Mouse (Mus musculus): ENCODE results near the gene Rdm1. TPM values are rescaled to one million over a fixed set of nuclear protein-coding genes. Genes with fewer than 3 reads are reported as not detected.

The Rdm1 gene
- polyA plus RNA-seq, 1 experiment from 2014 or later: 38.5 TPM

GRCm38 (mm10) chr11:101661191-101661590, 34.2 kb downstream of the Rdm1 start:
- H3K27me3 ChIP-seq (replicated peaks; ENCODE audit: control insufficient read depth, insufficient read depth, low read length): no peaks in the 10 kb centered on the region
- no peaks in the 10 kb centered on the region for H3K4me1 ChIP-seq (ENCODE audit: control insufficient read depth, insufficient read depth, low read length)
- no peak for DNase-seq (ENCODE audit: low spot score)
- no peak overlapping the region for H3K27ac ChIP-seq (ENCODE audit: low read depth, low read length)
- H3K36me3 ChIP-seq (ENCODE audit: control insufficient read depth, insufficient read depth, low read length): no peaks in the 10 kb centered on the region
- no peak for ATAC-seq
- H3K9ac ChIP-seq (ENCODE audit: low read length): no peak overlapping the region
- no peaks in the 10 kb centered on the region for H3K9me3 ChIP-seq (replicated peaks; ENCODE audit: control insufficient read depth, low read length)
- no peak overlapping the region for H3K4me3 ChIP-seq (ENCODE audit: low read depth, low read length)
- H3K4me2 ChIP-seq (ENCODE audit: low read length): no peak overlapping the region
- WGBS: 82% methylated on average over 7 of the region's 7 CpGs

- no peaks in the 10 kb centered on the region; the same call in 1 of the 2 replicates for H3K4me1 ChIP-seq (ENCODE audit: control insufficient read depth, insufficient read depth, low read length)
- DNase-seq (ENCODE audit: low spot score): no peak
- no peaks in the 10 kb centered on the region for H3K9me3 ChIP-seq (replicated peaks; ENCODE audit: control insufficient read depth, low read length)
- H3K27me3 ChIP-seq (replicated peaks; ENCODE audit: control insufficient read depth, insufficient read depth, low read length): no peaks in the 10 kb centered on the region
- no peak for ATAC-seq
- H3K9ac ChIP-seq (ENCODE audit: low read length): no peak overlapping the region
- H3K36me3 ChIP-seq (ENCODE audit: control insufficient read depth, insufficient read depth, low read length): no peaks in the 10 kb centered on the region
- 70% methylated on average over 5 of the region's 5 CpGs for WGBS
- H3K4me3 ChIP-seq (ENCODE audit: low read depth, low read length): no peak overlapping the region
- no peak overlapping the region for H3K4me2 ChIP-seq (ENCODE audit: low read length)
- no peak overlapping the region for H3K27ac ChIP-seq (ENCODE audit: low read depth, low read length)
Observed at GRCm38 (mm10) chr11:101661786-101662185, 34.8 kb downstream of the Rdm1 start.

- no peaks in the 10 kb centered on the region for H3K9me3 ChIP-seq (replicated peaks; ENCODE audit: control insufficient read depth, low read length)
- H3K9ac ChIP-seq (ENCODE audit: low read length): no peak overlapping the region
- H3K4me2 ChIP-seq (ENCODE audit: low read length): no peak overlapping the region
- WGBS: 81% methylated on average over 11 of the region's 11 CpGs
- no peak overlapping the region for H3K27ac ChIP-seq (ENCODE audit: low read depth, low read length)
- no peaks in the 10 kb centered on the region for H3K27me3 ChIP-seq (replicated peaks; ENCODE audit: control insufficient read depth, insufficient read depth, low read length)
- ATAC-seq (no peak), DNase-seq (ENCODE audit: low spot score) (no peak)
- no peaks in the 10 kb centered on the region for H3K36me3 ChIP-seq (ENCODE audit: control insufficient read depth, insufficient read depth, low read length)
- H3K4me1 ChIP-seq (ENCODE audit: control insufficient read depth, insufficient read depth, low read length): peaks cover 3% of the 10 kb centered on the region; the same call in 1 of the 2 replicates
- H3K4me3 ChIP-seq (ENCODE audit: low read depth, low read length): no peak overlapping the region
Observed at GRCm38 (mm10) chr11:101663229-101664027, 36.4 kb downstream of the Rdm1 start.

- Histone ChIP-seq H3K4me3 (ENCODE audit: low read depth, low read length) (peak within 1 kb of the TSS; percentile 62), H3K9me3 (replicated peaks; ENCODE audit: control insufficient read depth, low read length) (no peaks in the 10 kb centered on the region), H3K4me1 (ENCODE audit: control insufficient read depth, insufficient read depth, low read length) (peaks cover 3% of the 10 kb centered on the region; the same call in 1 of the 2 replicates), H3K36me3 (ENCODE audit: control insufficient read depth, insufficient read depth, low read length) (no peaks in the 10 kb centered on the region), H3K9ac (ENCODE audit: low read length) (peak within 1 kb of the TSS; percentile 75), H3K27me3 (replicated peaks; ENCODE audit: control insufficient read depth, insufficient read depth, low read length) (no peaks in the 10 kb centered on the region), H3K4me2 (ENCODE audit: low read length) (peak within 1 kb of the TSS; percentile 83), H3K27ac (ENCODE audit: low read depth, low read length) (peak within 1 kb of the TSS; percentile 75)
- ATAC-seq (peak; percentile 98), DNase-seq (ENCODE audit: low spot score) (peak; percentile 98)
- 6% methylated on average over 34 of the region's 34 CpGs for WGBS
Observed at GRCm38 (mm10) chr11:101664825-101665635, 38.0 kb downstream of the Rdm1 start, which contains the start of gene Arl4d. Arl4d (plus strand) TSS chr11:101665541.

GRCm38 (mm10) chr11:101665636-101665992, 38.6 kb downstream of the Rdm1 start:
- DNase-seq (ENCODE audit: low spot score): no peak
- Histone ChIP-seq H3K36me3 (ENCODE audit: control insufficient read depth, insufficient read depth, low read length) (no peaks in the 10 kb centered on the region), H3K27me3 (replicated peaks; ENCODE audit: control insufficient read depth, insufficient read depth, low read length) (no peaks in the 10 kb centered on the region), H3K4me3 (ENCODE audit: low read depth, low read length) (peak overlapping the region; percentile 62), H3K9me3 (replicated peaks; ENCODE audit: control insufficient read depth, low read length) (no peaks in the 10 kb centered on the region), H3K4me1 (ENCODE audit: control insufficient read depth, insufficient read depth, low read length) (peaks cover 3% of the 10 kb centered on the region; the same call in 1 of the 2 replicates), H3K4me2 (ENCODE audit: low read length) (peak overlapping the region; percentile 83), H3K27ac (ENCODE audit: low read depth, low read length) (peak overlapping the region; percentile 64; the same call in 1 of the 2 replicates), H3K9ac (ENCODE audit: low read length) (peak overlapping the region; percentile 75)
- ATAC-seq: no peak; the same call in 1 of the 2 replicates
- WGBS: 2% methylated on average over 24 of the region's 24 CpGs

- WGBS: 85% methylated on average over 28 of the region's 28 CpGs
- no peak for ATAC-seq
- H3K9me3 ChIP-seq (replicated peaks; ENCODE audit: control insufficient read depth, low read length): no peaks in the 10 kb centered on the region
- H3K27me3 ChIP-seq (replicated peaks; ENCODE audit: control insufficient read depth, insufficient read depth, low read length): no peaks in the 10 kb centered on the region
- peaks cover 3% of the 10 kb centered on the region; the same call in 1 of the 2 replicates for H3K4me1 ChIP-seq (ENCODE audit: control insufficient read depth, insufficient read depth, low read length)
- H3K4me3 ChIP-seq (ENCODE audit: low read depth, low read length): peak overlapping the region; percentile 62
- no peak for DNase-seq (ENCODE audit: low spot score)
- no peaks in the 10 kb centered on the region for H3K36me3 ChIP-seq (ENCODE audit: control insufficient read depth, insufficient read depth, low read length)
- peak overlapping the region; percentile 83 for H3K4me2 ChIP-seq (ENCODE audit: low read length)
- peak overlapping the region; percentile 58 for H3K9ac ChIP-seq (ENCODE audit: low read length)
- no peak overlapping the region; the same call in 1 of the 2 replicates for H3K27ac ChIP-seq (ENCODE audit: low read depth, low read length)
Observed at GRCm38 (mm10) chr11:101666626-101667345, 39.8 kb downstream of the Rdm1 start.

GRCm38 (mm10) chr11:101667871-101668532, 41.0 kb downstream of the Rdm1 start:
- H3K36me3 ChIP-seq (ENCODE audit: control insufficient read depth, insufficient read depth, low read length): no peaks in the 10 kb centered on the region
- ATAC-seq (no peak), DNase-seq (ENCODE audit: low spot score) (peak; percentile 41)
- H3K4me1 ChIP-seq (ENCODE audit: control insufficient read depth, insufficient read depth, low read length): peaks cover 3% of the 10 kb centered on the region; the same call in 1 of the 2 replicates
- H3K9me3 ChIP-seq (replicated peaks; ENCODE audit: control insufficient read depth, low read length): no peaks in the 10 kb centered on the region
- H3K27me3 ChIP-seq (replicated peaks; ENCODE audit: control insufficient read depth, insufficient read depth, low read length): no peaks in the 10 kb centered on the region
- 74% methylated on average over 14 of the region's 14 CpGs for WGBS
- peak overlapping the region; percentile 16; the same call in 1 of the 2 replicates for H3K27ac ChIP-seq (ENCODE audit: low read depth, low read length)
- peak overlapping the region; percentile 37; the same call in 1 of the 2 replicates for H3K9ac ChIP-seq (ENCODE audit: low read length)
- H3K4me2 ChIP-seq (ENCODE audit: low read length): peak overlapping the region; percentile 83
- H3K4me3 ChIP-seq (ENCODE audit: low read depth, low read length): peak overlapping the region; percentile 62

All from forebrain, embryonic 14.5 days (tissue).